Mouse (Mus musculus) layer of hippocampus, adult 2 months (tissue): ENCODE data around the gene Psmc1. TPM values are rescaled to one million over a fixed set of nuclear protein-coding genes. Genes with fewer than 3 reads are reported as not detected.

ENCODE experiments used
- DNase-seq, 2 experiments: peaks; one replicate each; pipeline ENCODE4 v3.0.0; 2022; ENCODE audit warnings: low spot score in 2 of 2
- H3K27ac ChIP-seq: fragments of 200-600 bp; 2 replicates; pipeline ENCODE4 v1.8.1; 2022
- H3K4me3 ChIP-seq: fragments of 200-600 bp; 2 replicates; pipeline ENCODE4 v1.8.1; 2022; ENCODE audit warnings: mild to moderate bottlenecking
- CTCF ChIP-seq: fragments of 200-600 bp; conservative IDR thresholded peaks from 2 replicates; pipeline ENCODE4 v1.8.1; 2022; ENCODE audit warnings: antibody characterized with exemption, mild to moderate bottlenecking, moderate library complexity
- total RNA-seq, 2 experiments: library from RNA; stranded (reverse); gene quantifications; 2 replicates each; pipeline ENCODE4 v1.2.3; 2021

The Psmc1 gene
- total RNA-seq, 2 experiments from 2014 or later, result 185 to 207 TPM

GRCm38 (mm10) chr12:100128522-100128921, 18.6 kb downstream of the Psmc1 start:
- no peak overlapping the region for H3K4me3 ChIP-seq
- TF ChIP-seq CTCF, result no peak
- no peak for DNase-seq
- H3K27ac ChIP-seq, result peak overlapping the region; percentile 82

GRCm38 (mm10) chr12:100128961-100129360, 19.0 kb downstream of the Psmc1 start:
- no peak for DNase-seq
- H3K4me3 ChIP-seq, result no peak overlapping the region
- TF ChIP-seq CTCF, result no peak
- H3K27ac ChIP-seq, result peak overlapping the region; percentile 82

- H3K4me3 ChIP-seq, result no peak overlapping the region
- no peak for TF ChIP-seq CTCF
Measured at GRCm38 (mm10) chr12:100131167-100131566, 21.2 kb downstream of the Psmc1 start.

GRCm38 (mm10) chr12:100131655-100132054, 21.7 kb downstream of the Psmc1 start:
- peak; percentile 93 for TF ChIP-seq CTCF
- peak overlapping the region; percentile 52 for H3K27ac ChIP-seq
- no peak overlapping the region for H3K4me3 ChIP-seq
- peak; percentile 58 to 77 for DNase-seq

More at GRCm38 (mm10) chr12:100131167-100131566, 21.2 kb downstream of the Psmc1 start:
- peak overlapping the region; percentile 3; the same call in 1 of the 2 replicates for H3K27ac ChIP-seq
- DNase-seq, result no peak

GRCm38 (mm10) chr12:100134395-100134936, 24.5 kb downstream of the Psmc1 start:
- DNase-seq, result no peak
- H3K27ac ChIP-seq, result peak overlapping the region; percentile 78
- TF ChIP-seq CTCF, result no peak

GRCm38 (mm10) chr12:100135117-100135516, 25.2 kb downstream of the Psmc1 start:
- DNase-seq, result no peak
- H3K27ac ChIP-seq, result no peak overlapping the region
- TF ChIP-seq CTCF, result no peak
- no peak overlapping the region for H3K4me3 ChIP-seq

More at GRCm38 (mm10) chr12:100134395-100134936, 24.5 kb downstream of the Psmc1 start:
- H3K4me3 ChIP-seq, result peak overlapping the region; percentile 32; the same call in 1 of the 2 replicates

- TF ChIP-seq CTCF, result no peak
- no peak for DNase-seq
Measured at GRCm38 (mm10) chr12:100142848-100143523, 33.0 kb downstream of the Psmc1 start.

GRCm38 (mm10) chr12:100143737-100144136, 33.8 kb downstream of the Psmc1 start:
- no peak for DNase-seq
- TF ChIP-seq CTCF, result no peak
- Histone ChIP-seq H3K4me3 (no peak overlapping the region), H3K27ac (peak overlapping the region; percentile 63)

More at GRCm38 (mm10) chr12:100142848-100143523, 33.0 kb downstream of the Psmc1 start:
- H3K27ac ChIP-seq, result no peak overlapping the region
- no peak overlapping the region for H3K4me3 ChIP-seq

- no peak for DNase-seq
- no peak for TF ChIP-seq CTCF
- Histone ChIP-seq H3K4me3 (no peak overlapping the region), H3K27ac (peak overlapping the region; percentile 63)
Measured at GRCm38 (mm10) chr12:100144269-100144668, 34.3 kb downstream of the Psmc1 start.

- Histone ChIP-seq H3K4me3 (no peak overlapping the region), H3K27ac (peak overlapping the region; percentile 70)
- no peak for TF ChIP-seq CTCF
- no peak for DNase-seq
Measured at GRCm38 (mm10) chr12:100152466-100152865, 42.5 kb downstream of the Psmc1 start.

GRCm38 (mm10) chr12:100159261-100159975, 49.5 kb downstream of the Psmc1 start, which contains the start of gene Nrde2:
Nrde2 (minus strand) TSS chr12:100159653.
- TF ChIP-seq CTCF, result peak; percentile 27
- H3K27ac ChIP-seq, result peak within 1 kb of the TSS; percentile 94
- H3K4me3 ChIP-seq, result peak within 1 kb of the TSS; percentile 59
- DNase-seq, result peak; percentile 85 to 91

- TF ChIP-seq CTCF, result no peak
- no peak overlapping the region for H3K27ac ChIP-seq
- no peak for DNase-seq
- H3K4me3 ChIP-seq, result no peak overlapping the region
Measured at GRCm38 (mm10) chr12:100164991-100165500, 55.1 kb downstream of the Psmc1 start.

GRCm38 (mm10) chr12:100166177-100166576, 56.2 kb downstream of the Psmc1 start:
- peak overlapping the region; percentile 36; the same call in 1 of the 2 replicates for H3K27ac ChIP-seq
- DNase-seq, result peak; percentile 64 to 78
- no peak overlapping the region for H3K4me3 ChIP-seq
- peak; percentile 87 for TF ChIP-seq CTCF
